Mouse (Mus musculus): Measurements from ENCODE around the gene Klf6.

Gene Klf6

DNA sequence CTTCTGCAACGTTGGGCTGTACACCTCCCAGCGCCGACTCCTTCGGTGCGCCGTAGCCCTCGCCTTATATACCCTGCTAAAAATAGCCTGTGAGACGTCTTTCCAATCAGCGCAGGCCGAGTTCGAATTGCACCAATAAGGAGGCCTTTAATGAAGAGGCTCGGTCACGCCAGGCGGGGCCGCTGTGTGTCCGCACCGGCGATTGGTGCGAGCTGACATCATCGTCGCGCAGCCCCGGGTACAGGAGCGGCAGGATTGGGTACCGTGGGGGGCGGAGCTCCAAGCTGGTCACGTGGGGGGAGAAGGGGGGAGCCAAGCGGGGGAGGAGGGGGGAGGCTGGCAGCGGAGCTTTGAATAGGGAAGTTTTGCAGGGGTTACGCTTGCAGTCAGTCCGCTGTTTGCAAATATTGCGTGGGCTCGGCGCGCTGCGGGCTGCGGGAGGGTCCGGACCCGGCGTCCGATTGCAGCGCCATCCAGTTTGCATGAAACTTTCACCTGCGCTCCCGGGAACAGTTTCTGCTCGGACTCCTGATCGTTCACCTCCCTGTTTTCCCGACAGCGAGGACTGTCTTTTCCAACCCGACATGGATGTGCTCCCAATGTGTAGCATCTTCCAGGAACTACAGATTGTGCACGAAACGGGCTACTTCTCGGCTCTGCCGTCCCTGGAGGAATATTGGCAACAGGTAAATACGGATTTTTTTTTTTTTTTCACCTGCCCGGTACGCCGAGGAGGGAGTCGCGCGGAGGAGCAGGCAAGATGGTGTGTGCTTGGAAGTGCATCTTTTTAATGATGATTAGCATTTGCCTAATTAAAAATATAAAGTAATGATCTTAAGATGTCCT lies at the start of gene Klf6:
Gene Klf6, plus strand, starts transcription at position 326 of the 846 bp plus-strand sequence.
- DNase-seq (ENCODE audit: low read depth, low spot score) = peak; percentile 98

DNA sequence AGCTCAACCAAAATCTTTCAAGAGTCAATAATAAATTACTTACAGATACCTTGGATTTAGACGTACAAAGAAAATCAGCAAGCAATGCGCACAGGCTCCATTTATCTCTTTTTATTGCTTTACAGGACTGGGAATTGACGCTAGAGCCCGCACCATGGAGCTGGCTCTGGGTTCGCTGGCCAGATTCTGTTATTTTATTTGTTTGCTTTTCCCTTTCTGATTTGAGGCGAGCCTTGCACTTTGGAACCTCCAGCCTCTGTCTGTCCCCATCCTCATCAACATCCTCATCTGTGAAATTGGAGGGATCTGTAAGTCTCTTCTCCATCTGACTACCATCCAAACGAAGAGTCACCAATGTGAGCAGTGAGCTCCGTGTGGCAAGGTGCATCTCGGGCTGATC lies 47.8 kb upstream of the Klf6 start:
- DNase-seq (ENCODE audit: low read depth, low spot score) = no peak

DNA sequence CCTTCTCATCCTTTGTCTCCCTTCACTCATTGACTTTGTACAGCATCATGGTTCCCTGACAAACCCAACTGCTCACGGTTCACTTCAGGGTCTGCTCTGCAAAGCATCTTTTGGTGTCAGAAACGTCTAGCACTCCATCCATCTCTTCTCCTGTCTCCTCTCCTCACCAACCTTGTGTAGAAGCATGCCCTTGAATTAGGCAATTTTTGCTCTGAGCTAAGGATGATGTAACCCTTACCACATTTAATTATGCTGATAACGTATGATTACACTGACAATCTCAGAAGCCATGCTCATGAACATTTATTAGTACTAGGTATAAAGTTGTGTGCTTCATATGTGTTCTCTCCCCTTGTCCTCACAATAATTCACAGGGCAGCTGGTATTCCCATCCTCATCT lies 44.0 kb upstream of the Klf6 start:
- no peak for DNase-seq (ENCODE audit: low read depth, low spot score)

DNA sequence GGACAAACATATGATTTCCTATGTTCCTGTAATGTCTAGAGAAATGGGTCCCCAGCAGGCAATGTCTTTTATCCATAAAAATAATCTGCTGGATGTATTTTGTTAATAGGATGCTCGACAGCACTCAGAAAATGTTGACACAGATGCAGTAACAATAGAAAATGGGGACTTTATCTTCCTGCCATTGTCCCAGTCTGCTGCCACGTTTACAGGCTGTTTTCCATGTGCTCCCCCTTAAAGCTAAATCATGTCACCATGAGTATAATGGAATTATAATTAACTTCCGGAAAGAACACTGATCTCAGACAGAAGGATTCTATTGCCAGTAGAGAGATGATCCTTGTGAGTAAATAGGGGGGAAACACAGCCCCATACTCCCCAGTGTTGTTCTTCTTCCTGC lies 42.1 kb upstream of the Klf6 start:
- no peak for DNase-seq (ENCODE audit: low read depth, low spot score)

DNA sequence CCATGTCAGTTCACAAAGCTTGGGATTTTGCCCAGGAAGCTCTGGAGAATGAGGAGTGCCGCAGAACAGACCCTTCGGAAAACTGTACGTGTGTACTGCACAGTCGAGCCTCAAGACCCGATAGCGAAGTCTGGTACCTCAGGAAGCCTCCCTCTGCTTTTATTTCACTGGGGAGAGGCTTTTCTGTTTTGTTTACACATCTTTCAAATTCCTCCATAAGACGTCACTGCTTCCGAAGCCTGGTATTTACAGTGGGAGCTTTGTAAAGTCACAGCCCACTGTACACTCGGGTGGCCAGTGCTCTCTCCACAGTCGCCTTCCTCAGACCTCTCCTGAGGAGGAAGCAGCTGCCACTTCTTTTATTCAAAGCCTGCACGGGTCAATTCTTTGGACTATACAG lies 38.7 kb upstream of the Klf6 start:
- DNase-seq (ENCODE audit: low read depth, low spot score) = no peak

DNA sequence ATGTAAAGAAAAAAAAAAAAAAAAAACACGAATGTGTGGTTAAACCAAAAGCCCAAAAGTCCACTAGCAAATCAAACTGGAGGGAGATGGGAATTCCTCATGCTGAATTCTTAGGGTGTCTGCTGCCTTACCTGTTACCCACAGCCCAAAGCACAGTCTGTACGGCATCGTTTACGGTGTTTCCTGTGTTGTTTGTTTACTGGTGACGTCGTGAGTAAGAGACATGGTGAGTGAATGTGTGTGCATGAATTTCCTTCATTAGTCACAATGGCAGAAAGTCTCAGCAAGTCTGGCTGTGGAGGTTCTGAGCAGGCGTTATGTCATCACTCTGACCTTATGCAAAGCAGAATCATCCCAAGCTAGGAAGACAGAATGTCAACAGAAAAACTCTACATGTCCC lies 38.1 kb upstream of the Klf6 start:
- no peak for DNase-seq (ENCODE audit: low read depth, low spot score)

DNA sequence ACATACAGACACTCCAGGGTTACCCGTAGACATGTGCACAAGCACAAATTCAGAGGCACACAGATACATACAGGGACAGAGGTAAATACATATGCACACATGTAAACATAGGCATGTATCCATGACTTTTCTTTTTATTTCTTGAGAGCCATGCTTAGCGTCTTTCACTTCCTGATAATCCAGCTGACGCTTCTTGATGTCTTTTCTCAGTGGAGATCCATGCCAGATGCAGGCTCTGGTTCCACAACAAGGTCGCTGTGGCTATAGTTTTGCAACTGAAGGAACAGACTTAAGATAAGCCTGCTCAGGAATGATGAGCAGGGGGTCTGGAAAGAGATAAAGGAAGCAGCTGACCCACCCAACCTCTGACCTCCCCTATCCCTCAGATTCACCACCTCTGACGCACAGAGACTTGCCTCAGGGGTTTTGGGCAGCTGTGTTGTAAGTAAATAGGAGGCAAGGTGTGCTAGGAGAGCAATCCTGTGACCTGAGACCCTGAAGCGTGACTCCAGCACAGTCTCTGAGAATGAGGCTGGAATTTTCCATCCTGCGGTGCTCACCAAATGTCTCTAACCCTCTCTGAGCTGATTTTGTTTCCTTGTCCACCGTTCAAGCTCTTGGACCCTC lies 37.0 kb upstream of the Klf6 start:
- no peak for DNase-seq (ENCODE audit: low read depth, low spot score)

DNA sequence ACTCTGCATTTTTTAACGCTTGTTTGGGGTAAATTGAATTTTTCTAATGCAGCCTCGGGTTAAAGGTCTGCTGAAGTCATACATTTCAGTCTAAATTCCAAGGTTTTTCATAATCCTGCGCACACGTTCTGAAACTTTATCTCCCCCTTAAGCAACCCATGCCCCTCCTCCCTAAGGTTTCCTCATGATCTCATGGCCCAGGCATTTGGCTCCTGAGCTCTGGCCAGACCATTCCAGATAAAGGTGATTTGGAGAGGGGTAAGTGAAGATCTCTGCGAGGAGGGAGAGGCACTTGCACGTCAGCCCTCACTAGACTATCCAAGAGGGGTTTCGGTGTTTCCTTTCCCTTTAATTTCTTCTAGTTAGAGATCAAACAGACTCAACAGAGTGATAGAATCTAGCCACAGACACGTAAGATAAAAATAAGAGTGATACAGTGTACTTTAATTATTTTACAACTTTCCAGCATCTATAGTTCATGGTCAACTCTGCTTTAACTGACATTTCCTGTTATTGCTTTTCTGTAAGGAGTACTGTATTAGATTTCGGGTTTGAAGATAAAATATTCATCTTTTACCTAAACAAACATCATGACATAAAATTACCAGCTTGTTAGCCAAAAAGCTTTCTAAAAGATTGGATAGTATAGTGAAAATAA lies 35.0 kb upstream of the Klf6 start:
- DNase-seq (ENCODE audit: low read depth, low spot score) = no peak

DNA sequence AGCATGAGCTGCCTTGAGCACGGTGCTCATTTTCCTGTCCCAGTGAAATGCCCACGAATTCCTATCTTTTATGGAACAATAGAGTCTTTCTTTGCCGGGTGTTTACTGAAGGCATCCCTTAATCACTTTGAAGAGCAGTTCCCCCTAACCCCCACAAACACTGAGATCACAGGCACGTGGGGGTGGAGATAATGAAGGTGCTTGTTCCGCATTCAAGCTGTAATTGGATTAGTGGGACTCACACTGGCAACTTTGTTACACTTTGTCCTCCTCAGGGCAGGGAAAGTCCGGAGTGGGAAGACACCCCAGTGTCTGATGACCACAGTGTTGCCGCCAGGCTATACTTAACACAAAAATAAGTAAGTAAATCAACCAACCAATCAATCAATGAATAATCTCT lies 29.3 kb upstream of the Klf6 start:
- no peak for DNase-seq (ENCODE audit: low read depth, low spot score)

DNA sequence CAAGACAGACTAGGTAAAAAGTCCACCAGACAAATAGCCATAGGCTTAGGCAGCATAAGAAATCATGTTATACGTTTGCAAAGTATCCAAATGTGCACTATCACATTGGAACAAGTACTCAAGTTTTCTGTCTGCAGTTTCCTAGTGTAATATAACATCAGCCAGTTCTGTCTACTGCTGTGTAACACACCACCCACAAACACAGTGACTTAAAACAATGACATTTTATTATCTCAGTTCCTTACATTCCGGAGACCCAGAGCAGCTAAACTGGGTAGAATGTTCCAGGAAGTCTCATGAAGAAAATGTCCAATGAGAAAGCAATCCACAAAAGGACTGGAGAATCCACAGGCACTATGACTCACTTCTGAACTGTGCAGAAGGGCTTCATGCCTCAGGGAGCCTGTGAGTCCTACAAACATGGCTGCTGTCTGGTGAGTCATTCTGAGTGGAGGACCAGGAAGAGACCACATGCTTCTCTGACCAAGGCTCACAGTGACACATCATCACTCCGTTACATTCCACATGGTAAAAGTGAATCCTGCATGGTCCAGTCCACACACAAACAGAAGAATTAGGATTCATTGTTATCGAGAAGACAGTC lies 24.0 kb upstream of the Klf6 start:
- DNase-seq (ENCODE audit: low read depth, low spot score) = no peak

DNA sequence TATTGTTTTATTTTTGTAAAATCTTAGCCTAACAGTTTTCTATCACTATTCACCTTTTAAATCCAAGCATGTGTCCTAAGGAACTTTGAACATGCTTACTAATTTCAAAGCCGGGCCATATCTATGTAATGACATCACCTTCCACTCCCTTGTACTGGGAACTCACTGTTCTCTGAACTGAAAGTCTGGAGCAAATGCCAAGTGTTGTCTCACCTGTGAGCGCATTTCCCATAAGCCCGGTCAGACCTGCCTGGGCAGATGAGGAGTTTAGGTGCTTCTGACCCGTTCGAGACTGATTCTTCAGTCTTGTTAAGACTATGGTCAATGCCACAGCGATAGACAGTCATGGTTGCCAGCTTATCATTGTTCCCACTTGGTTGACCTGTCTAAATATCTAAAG lies 19.9 kb upstream of the Klf6 start:
- DNase-seq (ENCODE audit: low read depth, low spot score) = no peak

DNA sequence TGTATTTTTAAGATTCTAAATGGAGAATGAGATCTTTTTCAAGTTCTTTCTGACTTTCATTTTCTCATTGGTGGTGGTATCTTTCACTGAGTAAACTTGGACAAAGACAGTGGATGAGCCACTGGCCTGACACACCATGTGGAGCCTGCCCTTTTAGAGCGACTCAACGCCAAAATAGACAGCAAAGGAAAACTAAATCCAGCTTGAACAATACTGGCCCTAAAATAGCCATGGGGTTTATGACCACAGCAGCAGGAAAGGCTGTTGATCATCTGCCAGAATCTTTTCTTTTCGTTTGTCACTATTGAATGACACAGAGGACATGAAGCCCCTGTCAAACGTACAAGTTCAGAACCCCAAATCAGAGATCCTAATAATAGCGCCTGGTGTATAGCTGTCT lies 18.4 kb upstream of the Klf6 start:
- DNase-seq (ENCODE audit: low read depth, low spot score) = no peak

DNA sequence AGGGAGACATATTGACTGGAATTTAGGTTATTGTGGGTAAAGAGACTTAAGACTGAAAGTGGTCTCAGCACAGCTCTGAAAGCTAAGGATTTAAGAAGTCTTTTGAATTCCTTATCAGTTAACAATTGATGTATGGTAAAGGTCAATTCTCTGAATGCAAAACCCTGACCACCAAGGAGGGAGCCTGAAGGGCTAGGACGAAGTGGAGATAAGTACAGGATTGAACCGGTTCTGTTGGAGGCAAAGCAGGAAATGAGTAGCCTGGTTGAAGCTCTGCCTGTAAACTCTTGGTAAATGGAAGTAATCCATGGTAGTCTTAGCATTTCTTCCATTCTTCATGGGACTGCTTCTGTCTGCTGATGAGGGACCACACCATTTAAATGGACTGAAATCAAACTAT lies 17.5 kb upstream of the Klf6 start:
- DNase-seq (ENCODE audit: low read depth, low spot score) = no peak

DNA sequence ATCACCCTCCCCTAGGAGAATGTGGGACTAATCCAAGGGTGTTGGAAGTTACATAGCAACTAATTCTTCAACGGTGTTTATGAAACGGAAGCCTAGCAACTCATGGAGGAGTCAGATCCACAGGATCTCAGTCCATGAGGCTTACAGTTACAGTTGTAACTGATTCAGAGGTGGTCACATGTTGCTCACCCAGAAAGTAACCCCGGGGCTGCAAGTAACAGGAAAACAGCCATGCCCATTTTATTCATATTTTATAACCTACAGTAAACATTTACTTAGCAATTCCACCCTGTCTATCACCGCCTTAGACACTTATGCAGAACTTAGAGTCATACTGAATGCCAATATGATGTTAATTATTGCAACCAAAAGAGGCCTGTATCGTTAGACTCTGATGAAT lies 16.9 kb upstream of the Klf6 start:
- DNase-seq (ENCODE audit: low read depth, low spot score) = no peak

DNA sequence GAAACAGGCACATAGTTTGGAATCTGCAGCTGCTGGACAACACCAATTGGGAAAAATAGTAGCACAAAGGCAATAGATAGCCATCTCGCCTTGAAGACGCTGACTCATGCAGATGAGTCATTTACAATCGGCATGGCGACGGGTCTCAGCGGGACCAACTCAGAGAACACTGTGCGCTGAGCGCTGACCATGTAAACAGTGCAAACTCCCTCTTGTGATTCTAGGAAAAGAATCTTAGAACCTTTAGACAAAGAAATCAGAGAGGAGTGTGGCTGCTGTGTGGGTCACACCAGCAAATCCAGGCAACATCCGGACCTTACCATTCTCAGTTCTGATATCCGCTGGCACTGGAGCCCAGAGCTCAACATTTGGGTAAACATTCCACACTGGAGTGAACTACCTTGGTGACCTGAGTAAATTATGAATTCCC lies 16.1 kb upstream of the Klf6 start:
- DNase-seq (ENCODE audit: low read depth, low spot score) = no peak

DNA sequence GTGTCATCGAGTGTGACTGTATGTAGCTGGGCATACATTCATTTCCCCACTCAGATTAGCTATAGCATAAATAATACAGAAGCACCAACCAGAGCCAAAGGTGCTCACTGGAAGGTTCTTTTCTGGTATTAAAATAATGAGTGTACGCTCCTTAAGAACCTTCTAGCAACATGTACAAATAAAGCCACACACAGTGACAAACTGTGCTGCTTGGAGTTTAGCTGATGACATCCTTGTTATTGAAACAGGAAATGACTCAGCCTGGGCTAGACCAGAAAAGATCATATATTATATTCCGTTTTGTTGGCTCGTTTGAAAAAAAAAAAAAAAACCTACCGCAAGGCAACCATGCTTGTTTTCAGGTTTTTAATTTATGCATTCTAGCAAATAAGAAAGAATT lies 15.7 kb upstream of the Klf6 start:
- no peak for DNase-seq (ENCODE audit: low read depth, low spot score)

DNA sequence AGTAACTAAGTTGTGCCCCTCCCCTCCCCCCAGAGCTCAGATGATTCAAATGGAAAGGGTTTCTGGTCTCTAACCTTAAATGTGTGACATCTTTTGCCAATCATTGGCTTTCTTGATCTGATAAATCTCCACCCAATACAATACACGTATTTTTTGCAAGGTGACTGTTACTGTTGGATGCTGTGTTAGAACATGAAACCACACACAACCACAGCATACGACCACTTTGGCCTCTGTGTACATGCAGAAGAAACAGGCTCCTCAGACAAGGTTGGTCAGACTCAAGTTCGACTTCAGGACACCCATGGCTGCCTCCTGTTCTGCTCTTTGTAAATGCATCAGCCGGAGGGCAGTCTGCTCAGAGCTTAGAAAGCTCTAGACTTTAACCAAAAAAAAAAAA lies 14.4 kb upstream of the Klf6 start:
- no peak for DNase-seq (ENCODE audit: low read depth, low spot score)

DNA sequence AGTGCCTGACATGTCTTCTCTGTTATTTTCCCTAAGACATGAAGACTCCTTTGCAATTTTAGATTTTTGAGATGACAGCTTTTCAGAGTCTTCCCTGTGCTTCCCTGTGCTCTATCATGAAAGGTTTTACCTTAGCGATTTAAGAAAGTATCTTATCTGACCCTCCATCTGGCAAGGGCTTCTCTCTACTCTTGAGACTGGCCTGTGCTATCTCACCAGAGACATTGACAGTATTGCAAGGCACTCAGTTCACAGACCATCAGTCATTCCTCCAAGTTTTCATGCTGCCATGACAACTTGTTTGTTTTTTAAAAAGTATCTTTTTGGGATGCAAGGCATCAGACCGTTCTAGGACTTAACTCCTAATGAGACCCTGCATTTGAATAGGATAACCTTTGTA lies 13.5 kb upstream of the Klf6 start:
- DNase-seq (ENCODE audit: low read depth, low spot score) = no peak

DNA sequence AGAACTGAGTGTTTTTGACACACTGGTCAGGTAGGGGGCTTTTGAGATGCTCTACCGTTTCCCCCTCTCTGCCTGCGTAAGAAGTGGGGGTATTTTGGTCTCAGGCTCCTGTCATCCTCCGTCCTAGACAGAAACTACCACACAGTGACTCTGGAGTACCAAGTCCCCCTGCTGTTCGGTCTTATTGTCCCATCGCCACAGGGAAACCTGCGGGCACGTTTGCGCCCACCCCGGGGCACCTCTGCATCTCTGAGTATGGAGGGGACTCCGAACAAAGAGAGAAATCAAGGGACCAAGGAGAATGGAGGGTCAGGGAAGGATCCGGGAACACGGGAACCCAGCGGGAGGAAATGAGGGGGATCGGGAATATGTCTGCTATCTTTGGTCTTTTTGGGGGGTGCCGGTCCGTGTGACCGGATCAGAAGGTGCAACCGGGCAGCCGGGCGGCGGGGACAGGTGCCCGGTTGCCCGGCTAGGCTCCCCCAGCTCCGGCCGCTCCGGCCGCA lies 578 bp upstream of the Klf6 start:
- peak; percentile 39 for DNase-seq (ENCODE audit: low read depth, low spot score)

DNA sequence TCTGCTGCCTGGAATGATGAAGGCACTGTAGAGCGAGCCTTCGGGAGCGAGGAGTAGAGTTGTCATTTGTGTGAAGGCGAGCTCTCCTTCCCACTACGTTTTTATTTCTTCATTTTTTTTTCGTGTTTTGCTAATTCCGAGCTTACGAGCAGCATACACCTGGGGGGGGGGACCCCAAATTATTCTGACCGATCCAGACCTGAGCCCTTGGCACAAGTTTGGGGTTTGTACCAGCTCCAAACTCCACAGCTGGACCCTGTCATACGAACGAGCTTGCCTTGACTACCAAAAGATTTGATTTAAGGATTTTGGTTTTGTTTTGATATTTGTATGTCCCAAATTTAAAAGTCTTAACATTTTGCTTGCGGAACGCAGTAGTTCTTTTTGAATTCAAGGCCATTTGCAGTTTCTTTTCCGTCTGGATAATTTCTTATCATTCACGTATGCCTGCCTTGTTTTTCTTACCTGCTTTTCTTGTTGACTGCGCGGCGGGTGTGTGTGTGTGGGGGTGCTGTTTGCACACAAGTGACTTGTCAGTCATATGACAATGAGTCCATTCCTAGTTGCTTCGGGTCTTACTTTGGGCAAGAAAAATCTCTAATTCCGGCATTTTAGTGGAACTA lies 832 bp downstream of the Klf6 start:
- peak; percentile 43 for DNase-seq (ENCODE audit: low read depth, low spot score)

DNA sequence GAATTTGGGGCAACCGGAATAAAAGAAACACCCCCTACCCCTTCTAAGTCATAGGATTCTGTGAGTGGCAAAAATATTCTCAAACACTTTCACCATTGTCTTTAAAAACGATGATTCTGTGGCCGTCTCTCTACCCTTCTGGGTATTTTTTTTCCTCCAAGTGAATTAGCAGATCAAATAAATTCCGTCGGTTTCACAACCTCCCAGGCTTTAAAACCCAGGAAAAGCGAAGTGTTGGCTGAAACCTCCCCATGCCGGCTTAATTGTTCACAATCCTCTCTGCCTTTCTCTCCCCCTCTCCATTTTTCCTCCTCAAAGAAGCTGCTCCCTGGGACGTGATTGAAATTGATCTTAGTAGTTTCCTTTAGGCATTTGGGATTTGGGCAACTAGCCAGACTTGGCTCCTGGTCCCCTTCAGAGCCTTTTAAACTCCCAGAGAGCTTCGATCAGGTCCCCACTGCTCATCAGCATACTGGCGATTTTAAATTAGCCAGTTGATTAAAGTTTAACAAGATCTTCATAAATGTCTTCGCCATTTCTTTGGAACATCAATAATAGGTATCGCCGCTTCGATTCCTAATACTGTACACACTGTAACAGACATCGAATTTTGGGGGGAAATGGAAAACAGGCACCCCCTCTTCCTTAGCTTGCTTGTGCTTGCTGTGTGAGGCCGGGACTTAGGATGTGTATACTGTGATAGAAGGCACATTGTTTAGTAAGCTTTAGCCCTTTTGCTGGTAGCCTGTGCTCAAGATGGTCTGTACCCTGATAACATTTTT lies 1.5 kb downstream of the Klf6 start:
- DNase-seq (ENCODE audit: low read depth, low spot score) = peak; percentile 26

Measured in brain, embryonic 18.5 days (tissue).